Mouse (Mus musculus) intestine, postnatal 0 days (tissue): ENCODE measurements around the gene Inf2. TPM values are rescaled to one million over a fixed set of nuclear protein-coding genes. Genes with fewer than 3 reads are reported as not detected.

ENCODE experiments used
- ATAC-seq: fragments of 200-750 bp; cut with Nextera tagmentation; 2 replicates; pipeline ENCODE4 v1.8.0; 2017; ENCODE audit warnings: mild to moderate bottlenecking, moderate TSS enrichment, moderate library complexity
- H3K27ac ChIP-seq: fragments of 300-500 bp; sonication (generic); 2 replicates; pipeline ENCODE4 v1.5.1; 2014; ENCODE audit warnings: mild to moderate bottlenecking, low read depth, low read length, moderate library complexity
- H3K27me3 ChIP-seq: fragments of 300-500 bp; sonication (generic); replicated peaks from 2 replicates; pipeline ENCODE4 v1.6.1; 2014; ENCODE audit warnings: low read length, mixed read lengths; ENCODE audit not compliant: control insufficient read depth, insufficient read depth
- H3K36me3 ChIP-seq: fragments of 300-500 bp; sonication (generic); 2 replicates; pipeline ENCODE4 v1.6.1; 2014; ENCODE audit warnings: mild to moderate bottlenecking, moderate library complexity; ENCODE audit not compliant: control insufficient read depth, insufficient read depth
- H3K4me1 ChIP-seq: fragments of 300-500 bp; sonication (generic); replicated peaks from 2 replicates; pipeline ENCODE4 v1.6.1; 2014; ENCODE audit warnings: antibody characterized with exemption, low read length, mixed read lengths; ENCODE audit not compliant: control insufficient read depth, insufficient read depth
- H3K4me2 ChIP-seq: fragments of 300-500 bp; sonication (generic); replicated peaks from 2 replicates; pipeline ENCODE4 v1.6.1; 2014; ENCODE audit warnings: low read depth, mild to moderate bottlenecking, moderate library complexity
- H3K4me3 ChIP-seq: fragments of 300-500 bp; sonication (generic); 2 replicates; pipeline ENCODE4 v1.5.1; 2014; ENCODE audit warnings: low read depth, low read length
- H3K9ac ChIP-seq: fragments of 300-500 bp; sonication (generic); 2 replicates; pipeline ENCODE4 v1.6.1; 2014; ENCODE audit warnings: mild to moderate bottlenecking, low read depth, low read length
- H3K9me3 ChIP-seq: fragments of 300-500 bp; sonication (generic); 2 replicates; pipeline ENCODE4 v1.6.1; 2016; ENCODE audit warnings: mixed run types; ENCODE audit not compliant: control insufficient read depth
- CTCF ChIP-seq: sonication (generic); IDR thresholded peaks from 2 replicates; pipeline ENCODE4 v1.5.1; 2016; ENCODE audit warnings: low read depth, mild to moderate bottlenecking, control low read depth, antibody characterized with exemption, moderate library complexity
- WGBS: fragments of 180-500 bp; shearing (Covaris S2); extraction: QIAGEN DNeasy Blood & Tissue Kit; methylation state at CpG from one replicate; pipeline ENCODE4 v1.1.7; 2014; 5-methylcytosine and 5-hydroxymethylcytosine counted together
- polyA plus RNA-seq: library from polyadenylated mRNA; unstranded; fragments of >200 nt; fragmentation: Nextera tagmentation; extraction: Ambion mirVana; gene quantifications from 2 replicates; pipeline ENCODE4 v1.2.1, GENCODE M21; 2015

Gene Inf2
- polyA plus RNA-seq, 1 experiment from 2014 or later: 0.70 TPM

DNA sequence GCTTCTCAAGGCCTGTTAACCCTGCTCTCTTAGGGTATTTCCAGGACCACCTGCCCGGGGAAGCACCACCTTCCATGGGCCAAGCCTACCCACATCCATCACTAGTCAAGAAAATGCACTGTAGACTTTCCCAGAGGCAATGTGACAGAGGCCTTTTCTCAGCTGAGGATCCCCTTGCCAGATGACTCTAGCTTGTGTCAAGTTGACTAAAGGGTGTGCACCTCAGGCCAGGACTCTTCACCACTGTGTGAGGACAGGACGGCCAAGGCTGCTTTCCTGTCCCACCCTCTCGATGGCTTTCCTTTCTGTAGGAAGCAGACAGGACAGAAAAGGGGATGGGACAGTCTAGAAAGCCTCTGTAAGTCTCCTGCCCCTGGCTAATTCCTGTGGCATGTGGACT is 3.1 kb downstream of the Inf2 start:
- H3K4me1 ChIP-seq: peaks cover 13% of the 10 kb centered on the region; the same call in 1 of the 2 replicates
- ATAC-seq: no peak

DNA sequence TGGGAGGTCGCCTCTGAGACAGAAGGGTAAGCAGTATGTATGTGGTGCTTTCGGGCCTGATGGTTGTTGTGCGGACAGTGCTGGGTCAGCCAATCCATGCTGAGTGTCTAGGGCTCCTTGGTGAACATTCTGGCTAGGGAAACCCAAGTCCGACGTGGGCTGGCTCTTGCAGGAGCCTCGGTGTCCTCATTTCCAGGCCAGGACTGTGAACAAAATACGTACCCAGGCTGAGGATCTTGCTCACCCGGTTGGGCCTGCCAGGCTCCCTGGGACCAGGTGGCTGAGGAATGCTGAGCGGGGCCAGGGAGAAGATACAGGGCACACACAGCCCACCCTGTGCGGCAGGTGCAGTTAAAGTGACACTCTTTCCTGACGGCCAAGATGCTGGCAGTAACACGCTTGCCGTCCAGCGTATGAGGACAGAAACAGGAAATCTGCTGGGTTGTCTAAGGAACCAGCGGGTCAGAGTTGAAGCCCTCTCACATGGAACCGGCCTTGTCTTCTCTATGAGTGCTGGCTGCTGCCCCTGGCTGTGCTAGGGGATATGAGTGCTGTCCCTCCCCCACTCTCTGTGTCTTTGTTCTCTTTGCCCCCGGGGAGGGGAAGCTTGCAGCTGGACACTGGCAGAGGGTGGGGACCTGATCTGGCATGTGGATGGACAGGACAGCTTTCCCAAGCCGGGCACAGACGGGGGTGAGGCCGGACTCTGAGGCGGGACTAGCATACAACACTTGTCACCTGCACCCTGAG is 4.6 kb downstream of the Inf2 start:
- Histone ChIP-seq H3K9me3 (no peaks in the 10 kb centered on the region), H3K4me3 (no peak overlapping the region), H3K27me3 (peaks cover 8% of the 10 kb centered on the region; the same call in 1 of the 2 replicates), H3K27ac (no peak overlapping the region), H3K4me1 (peaks cover 8% of the 10 kb centered on the region; the same call in 1 of the 2 replicates), H3K9ac (no peak overlapping the region), H3K4me2 (no peak overlapping the region), H3K36me3 (no peaks in the 10 kb centered on the region)
- WGBS: 79% methylated on average over 21 of the region's 21 CpGs
- no peak for ATAC-seq
- no peak for TF ChIP-seq CTCF

More for the DNA sequence above, 3.1 kb downstream of the Inf2 start:
- H3K36me3 ChIP-seq: no peaks in the 10 kb centered on the region
- no peak overlapping the region for H3K4me2 ChIP-seq
- no peaks in the 10 kb centered on the region for H3K9me3 ChIP-seq
- H3K9ac ChIP-seq: no peak overlapping the region
- H3K27me3 ChIP-seq: peaks cover 8% of the 10 kb centered on the region; the same call in 1 of the 2 replicates
- no peak overlapping the region for H3K27ac ChIP-seq
- no peak overlapping the region for H3K4me3 ChIP-seq
- 84% methylated on average over 3 of the region's 3 CpGs for WGBS
- TF ChIP-seq CTCF: no peak

DNA sequence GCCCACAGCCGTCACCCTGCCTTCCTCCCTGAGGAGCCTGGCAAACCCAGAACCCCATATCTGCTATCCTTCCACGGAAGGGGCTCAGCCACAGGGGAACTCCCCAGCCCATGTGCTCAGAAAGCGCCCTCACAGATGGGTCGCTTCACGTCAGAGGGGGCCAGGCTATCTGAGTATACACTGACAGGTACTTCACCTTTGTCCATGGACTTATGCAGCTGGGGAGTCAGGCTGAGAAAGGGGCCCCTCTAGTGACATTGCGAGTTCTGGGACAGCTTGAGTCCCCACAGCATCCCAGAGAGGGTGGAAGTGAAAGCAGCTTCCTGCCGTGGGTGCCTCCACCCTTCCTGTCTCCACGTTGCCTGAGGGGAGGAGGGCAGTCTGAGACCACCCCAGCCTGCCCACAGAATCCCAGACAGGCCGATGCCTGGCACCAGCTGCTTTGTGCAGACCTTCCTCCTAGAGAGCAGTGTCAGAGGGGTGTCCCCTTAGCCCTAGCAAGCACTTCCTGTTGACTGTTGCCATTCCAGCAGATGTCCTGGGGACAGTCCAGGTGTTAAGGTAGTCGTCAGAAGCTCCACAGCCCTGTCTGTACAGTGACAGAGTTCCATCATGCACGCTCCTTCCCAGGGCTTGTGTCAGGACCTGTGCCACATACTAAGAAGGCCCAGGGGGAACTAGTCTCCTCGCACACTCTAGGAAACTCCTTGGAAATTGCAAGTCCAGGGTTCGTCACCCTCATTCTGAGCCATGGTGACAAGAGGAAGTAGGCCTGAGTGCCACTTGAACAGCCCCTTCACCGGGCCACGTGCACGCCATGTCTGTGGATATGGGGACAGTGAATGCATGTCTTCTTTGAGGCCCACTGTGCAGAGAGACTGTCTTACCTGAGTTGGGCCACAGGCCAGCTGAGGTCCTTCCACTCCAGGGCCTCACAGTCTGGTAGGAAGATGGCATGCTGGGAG is 5.6 kb downstream of the Inf2 start:
- no peak for ATAC-seq

DNA sequence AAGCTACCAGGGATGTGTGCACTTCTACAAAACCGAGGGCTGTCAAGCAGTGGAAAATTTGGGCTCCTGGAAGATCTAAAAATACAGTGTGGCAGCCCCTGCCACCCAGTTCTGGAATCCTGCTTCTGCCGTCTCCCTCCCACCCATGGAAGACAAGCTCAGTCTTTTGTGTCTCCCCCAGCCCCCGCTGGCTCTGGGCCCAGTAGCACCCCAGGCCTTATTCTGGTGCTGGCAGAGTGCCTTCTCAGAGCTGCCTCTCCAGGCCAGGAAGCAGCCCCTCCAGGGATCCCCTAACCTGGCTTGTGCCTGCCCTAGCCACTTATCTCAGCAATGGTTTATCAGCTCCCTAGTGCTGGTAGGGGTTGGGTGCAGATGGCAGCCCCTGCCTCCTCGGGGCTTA is 6.4 kb downstream of the Inf2 start:
- no peak for ATAC-seq
- Histone ChIP-seq H3K4me1 (no peaks in the 10 kb centered on the region), H3K4me3 (no peak overlapping the region), H3K4me2 (no peak overlapping the region), H3K9me3 (no peaks in the 10 kb centered on the region), H3K36me3 (no peaks in the 10 kb centered on the region), H3K27ac (no peak overlapping the region), H3K27me3 (no peaks in the 10 kb centered on the region), H3K9ac (no peak overlapping the region)
- 55% methylated on average over 4 of the region's 4 CpGs for WGBS
- TF ChIP-seq CTCF: no peak

More for the DNA sequence above, 5.6 kb downstream of the Inf2 start:
- TF ChIP-seq CTCF: no peak
- Histone ChIP-seq H3K4me2 (no peak overlapping the region), H3K36me3 (no peaks in the 10 kb centered on the region), H3K4me1 (peaks cover 2% of the 10 kb centered on the region; the same call in 1 of the 2 replicates), H3K9ac (no peak overlapping the region), H3K9me3 (no peaks in the 10 kb centered on the region), H3K27me3 (peaks cover 5% of the 10 kb centered on the region; the same call in 1 of the 2 replicates), H3K4me3 (no peak overlapping the region), H3K27ac (no peak overlapping the region)
- 70% methylated on average over 16 of the region's 16 CpGs for WGBS

DNA sequence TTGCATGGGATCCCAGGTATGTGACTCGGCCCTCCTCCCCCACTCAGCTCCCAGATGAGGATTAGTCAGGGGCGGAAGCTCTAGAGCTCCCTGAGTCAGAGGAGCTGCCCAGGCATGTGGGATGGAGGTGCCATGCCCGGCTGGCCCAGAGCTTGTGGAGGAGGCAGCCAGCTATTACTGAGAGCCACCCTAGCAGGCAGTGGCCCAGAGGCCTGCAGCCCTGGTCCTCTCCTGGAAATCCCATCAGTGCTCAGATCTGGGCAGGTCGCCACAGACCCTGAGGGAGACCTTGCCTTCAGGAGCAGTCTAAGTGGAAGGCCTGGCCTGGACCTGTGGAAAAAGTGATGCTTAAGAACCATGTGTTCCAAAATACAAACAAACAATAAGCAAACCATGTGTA is 7.0 kb downstream of the Inf2 start:
- no peak overlapping the region for H3K4me2 ChIP-seq
- H3K4me3 ChIP-seq: no peak overlapping the region
- ATAC-seq: no peak
- H3K27me3 ChIP-seq: no peaks in the 10 kb centered on the region
- H3K27ac ChIP-seq: no peak overlapping the region
- no peak overlapping the region for H3K9ac ChIP-seq
- WGBS: 87% methylated on average over 4 of the region's 4 CpGs
- no peaks in the 10 kb centered on the region for H3K9me3 ChIP-seq
- no peaks in the 10 kb centered on the region for H3K4me1 ChIP-seq
- H3K36me3 ChIP-seq: no peaks in the 10 kb centered on the region
- TF ChIP-seq CTCF: no peak

DNA sequence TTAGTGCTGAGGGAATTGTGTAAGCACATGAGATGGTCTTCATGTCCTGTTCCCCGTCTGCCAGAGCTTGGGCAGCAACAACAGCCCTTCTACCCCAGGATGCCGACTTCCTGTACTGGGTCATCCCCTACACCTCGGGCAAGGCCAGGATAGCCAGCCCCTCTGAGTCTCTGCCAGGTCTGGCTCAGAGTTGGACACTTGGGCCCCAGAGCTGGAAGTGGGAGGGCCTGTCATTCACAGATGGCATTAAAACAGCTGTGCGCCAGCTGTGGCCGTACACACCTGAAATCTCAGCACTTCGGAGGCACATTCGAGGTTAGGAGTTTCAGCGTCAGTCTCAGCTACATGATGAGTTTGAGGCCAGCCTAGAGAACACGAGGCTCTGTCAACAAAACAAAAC is 7.9 kb downstream of the Inf2 start:
- TF ChIP-seq CTCF: no peak
- Histone ChIP-seq H3K9me3 (no peaks in the 10 kb centered on the region), H3K36me3 (no peaks in the 10 kb centered on the region; the same call in 1 of the 2 replicates), H3K27me3 (no peaks in the 10 kb centered on the region), H3K4me3 (no peak overlapping the region), H3K4me1 (no peaks in the 10 kb centered on the region), H3K27ac (no peak overlapping the region), H3K4me2 (no peak overlapping the region), H3K9ac (no peak overlapping the region)
- WGBS: 78% methylated on average over 9 of the region's 9 CpGs
- no peak for ATAC-seq
